Mouse (Mus musculus) neural tube, embryonic 14.5 days (tissue): ENCODE measurements around the gene Slc25a17. TPM values are rescaled to one million over a fixed set of nuclear protein-coding genes. Genes with fewer than 3 reads are reported as not detected.

ENCODE experiments used
- ATAC-seq: fragments of 200-750 bp; cut with Nextera tagmentation; 2 replicates; pipeline ENCODE4 v1.8.0; 2017; ENCODE audit warnings: low read depth, mild to moderate bottlenecking, moderate TSS enrichment, moderate library complexity
- H3K27ac ChIP-seq: fragments of 300-500 bp; sonication (generic); 2 replicates; pipeline ENCODE4 v1.5.1; 2014; ENCODE audit warnings: low read depth, mild to moderate bottlenecking, control low read depth, low read length, moderate library complexity, mixed read lengths
- H3K27me3 ChIP-seq: fragments of 300-500 bp; sonication (generic); 2 replicates; pipeline ENCODE4 v1.6.1; 2014; ENCODE audit warnings: low read length; ENCODE audit not compliant: control insufficient read depth, insufficient read depth
- H3K36me3 ChIP-seq: fragments of 300-500 bp; sonication (generic); 2 replicates; pipeline ENCODE4 v1.6.1; 2014; ENCODE audit warnings: low read length, mixed read lengths; ENCODE audit not compliant: control insufficient read depth, insufficient read depth
- H3K4me1 ChIP-seq: fragments of 300-500 bp; sonication (generic); 2 replicates; pipeline ENCODE4 v1.6.1; 2014; ENCODE audit warnings: low read length; ENCODE audit not compliant: control insufficient read depth, insufficient read depth
- H3K4me2 ChIP-seq: fragments of 300-500 bp; sonication (generic); 2 replicates; pipeline ENCODE4 v1.6.1; 2014; ENCODE audit warnings: mild to moderate bottlenecking, low read depth, low read length, control low read depth
- H3K4me3 ChIP-seq: fragments of 300-500 bp; sonication (generic); 2 replicates; pipeline ENCODE4 v1.5.1; 2014; ENCODE audit warnings: low read depth, low read length, control low read depth, mixed read lengths
- H3K9ac ChIP-seq: fragments of 300-500 bp; sonication (generic); replicated peaks from 2 replicates; pipeline ENCODE4 v1.6.1; 2014; ENCODE audit warnings: low read depth, mild to moderate bottlenecking, control low read depth, low read length, mixed read lengths
- H3K9me3 ChIP-seq: fragments of 300-500 bp; sonication (generic); 2 replicates; pipeline ENCODE4 v1.6.1; 2016; ENCODE audit warnings: low read length; ENCODE audit not compliant: control insufficient read depth
- WGBS: fragments of 180-500 bp; shearing (Covaris S2); extraction: QIAGEN DNeasy Blood & Tissue Kit; methylation state at CpG from one replicate; pipeline ENCODE4 v1.1.7; 2014; 5-methylcytosine and 5-hydroxymethylcytosine counted together
- polyA plus RNA-seq: library from polyadenylated mRNA; unstranded; fragments of >200 nt; fragmentation: Nextera tagmentation; extraction: Ambion mirVana; gene quantifications from 2 replicates; pipeline ENCODE4 v1.2.1, GENCODE M21; 2014

The Slc25a17 gene
- polyA plus RNA-seq, 1 experiment from 2014 or later = 157 TPM

DNA sequence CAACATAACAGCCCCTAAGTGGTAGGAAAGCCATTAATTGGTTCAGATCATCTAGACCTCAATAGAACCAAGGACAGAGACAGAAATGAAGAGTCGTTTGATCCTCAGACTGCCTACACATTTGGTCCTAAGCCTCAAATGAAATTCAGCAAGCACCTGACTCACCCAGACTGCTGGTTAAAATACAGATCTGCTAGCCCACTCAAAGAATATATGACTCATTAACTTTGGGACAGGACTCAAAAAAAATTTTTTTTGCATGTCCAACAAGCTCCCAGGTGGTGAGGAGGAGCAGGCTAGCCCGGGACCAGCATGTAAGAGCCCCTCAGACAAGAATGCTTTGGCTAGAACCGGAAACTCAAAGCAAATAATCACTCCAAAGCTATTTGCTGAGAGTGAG lies 40.5 kb downstream of the Slc25a17 start:
- no peaks in the 10 kb centered on the region for H3K4me1 ChIP-seq
- H3K4me2 ChIP-seq = no peak overlapping the region
- ATAC-seq = no peak
- H3K27ac ChIP-seq = no peak overlapping the region
- WGBS = 99% methylated on average over 3 of the region's 3 CpGs
- no peak overlapping the region for H3K9ac ChIP-seq
- peaks cover 25% of the 10 kb centered on the region for H3K36me3 ChIP-seq
- H3K4me3 ChIP-seq = no peak overlapping the region
- H3K27me3 ChIP-seq = no peaks in the 10 kb centered on the region
- H3K9me3 ChIP-seq = no peaks in the 10 kb centered on the region

DNA sequence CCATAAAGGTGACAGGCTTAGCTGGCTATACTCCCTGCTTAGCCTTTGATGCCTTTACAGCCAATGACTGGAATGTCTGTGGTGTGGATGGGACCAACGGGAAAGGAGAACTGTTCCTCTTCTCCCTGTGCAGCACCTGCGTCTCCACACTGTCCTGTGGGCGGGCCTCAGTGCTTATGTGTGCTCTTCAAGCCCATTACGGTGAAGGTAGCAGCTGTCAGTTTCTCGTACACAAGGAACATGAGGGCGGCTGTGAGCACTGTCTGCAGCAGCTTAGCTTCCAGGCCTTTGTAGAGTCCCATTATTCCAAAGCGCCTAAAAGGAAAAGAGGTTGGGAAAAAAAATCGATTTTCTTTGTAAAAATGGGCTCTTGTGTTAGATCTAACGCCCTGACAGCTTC lies 41.1 kb downstream of the Slc25a17 start:
- no peak for ATAC-seq
- Histone ChIP-seq H3K4me3 (no peak overlapping the region), H3K36me3 (peaks cover 25% of the 10 kb centered on the region), H3K9me3 (no peaks in the 10 kb centered on the region), H3K4me2 (no peak overlapping the region), H3K27me3 (no peaks in the 10 kb centered on the region), H3K4me1 (no peaks in the 10 kb centered on the region), H3K9ac (no peak overlapping the region), H3K27ac (no peak overlapping the region)
- WGBS = 97% methylated on average over 9 of the region's 9 CpGs

DNA sequence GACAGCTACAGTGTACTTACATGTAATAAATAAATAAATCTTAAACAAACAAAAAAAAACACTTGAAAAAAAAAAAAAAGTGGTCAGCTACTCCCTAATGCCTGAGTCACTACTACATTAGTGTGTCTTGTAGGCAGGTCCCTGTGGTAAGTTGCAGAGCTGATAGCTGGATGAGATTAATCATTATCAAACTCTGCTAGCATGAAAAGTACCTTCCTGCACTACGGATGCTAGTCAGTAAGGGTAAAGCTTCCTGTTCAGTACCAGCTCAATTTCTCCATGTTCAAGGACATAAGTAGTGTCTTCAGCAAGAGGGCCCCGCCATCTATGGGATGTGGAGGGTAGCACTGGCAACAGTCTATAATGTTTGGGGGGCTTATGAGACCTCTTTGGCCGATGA lies 46.7 kb downstream of the Slc25a17 start:
- H3K4me3 ChIP-seq = no peak overlapping the region
- WGBS = 95% methylated on average over 3 of the region's 3 CpGs
- H3K4me1 ChIP-seq = no peaks in the 10 kb centered on the region
- H3K27me3 ChIP-seq = no peaks in the 10 kb centered on the region
- H3K9ac ChIP-seq = no peak overlapping the region
- no peak for ATAC-seq
- H3K4me2 ChIP-seq = no peak overlapping the region
- peaks cover 4% of the 10 kb centered on the region; the same call in 1 of the 2 replicates for H3K36me3 ChIP-seq
- no peaks in the 10 kb centered on the region for H3K9me3 ChIP-seq
- no peak overlapping the region for H3K27ac ChIP-seq

DNA sequence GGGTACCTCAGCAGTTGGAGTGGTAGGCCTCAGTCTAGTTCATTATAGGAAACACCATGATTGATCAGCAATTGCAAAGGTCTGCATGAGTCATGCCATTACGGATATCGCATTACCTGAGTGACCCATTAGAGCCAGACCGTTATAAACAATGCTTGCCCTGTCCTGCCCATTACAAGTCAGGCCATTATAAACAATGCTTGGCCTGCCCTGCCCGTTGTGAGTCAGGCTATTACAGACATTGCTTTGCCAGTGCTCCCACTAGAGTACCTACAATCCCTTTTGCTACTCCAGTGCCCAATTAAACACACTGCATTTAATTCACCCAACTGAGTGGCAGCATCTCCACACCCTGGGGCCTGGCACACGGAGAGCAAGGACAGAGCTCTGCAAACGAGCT lies 49.6 kb downstream of the Slc25a17 start:
- Histone ChIP-seq H3K4me3 (no peak overlapping the region), H3K9ac (no peak overlapping the region), H3K9me3 (no peaks in the 10 kb centered on the region), H3K27me3 (no peaks in the 10 kb centered on the region), H3K36me3 (no peaks in the 10 kb centered on the region), H3K27ac (0 out of 2 replicates have a peak overlapping the region, but pooled peaks have one; percentile 22), H3K4me1 (no peaks in the 10 kb centered on the region), H3K4me2 (no peak overlapping the region)
- 69% methylated on average over 6 of the region's 6 CpGs for WGBS
- ATAC-seq = no peak

DNA sequence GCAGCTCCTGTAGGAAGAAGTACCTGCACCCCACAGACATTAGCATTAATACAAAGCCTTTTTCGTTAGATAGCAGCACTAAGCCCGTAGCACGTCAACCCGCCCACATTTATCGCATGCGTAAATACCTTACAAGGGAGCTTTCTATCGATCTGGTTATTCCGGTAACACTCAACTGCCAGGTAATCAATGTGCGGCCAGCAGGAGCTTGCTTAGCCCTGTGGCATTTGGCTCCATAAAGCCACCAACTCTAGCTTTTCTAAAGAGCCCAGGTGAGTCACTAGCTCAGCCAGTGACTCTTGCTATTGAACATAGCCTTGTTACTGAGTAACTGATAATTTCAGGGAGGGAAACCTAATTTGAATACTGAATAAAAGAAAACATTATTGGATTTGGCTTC lies 50.3 kb downstream of the Slc25a17 start:
- no peak overlapping the region for H3K9ac ChIP-seq
- no peak overlapping the region for H3K4me3 ChIP-seq
- no peaks in the 10 kb centered on the region for H3K27me3 ChIP-seq
- H3K27ac ChIP-seq = no peak overlapping the region
- ATAC-seq = no peak
- H3K9me3 ChIP-seq = no peaks in the 10 kb centered on the region
- no peak overlapping the region for H3K4me2 ChIP-seq
- WGBS = 88% methylated on average over 9 of the region's 9 CpGs
- no peaks in the 10 kb centered on the region for H3K36me3 ChIP-seq
- no peaks in the 10 kb centered on the region for H3K4me1 ChIP-seq

DNA sequence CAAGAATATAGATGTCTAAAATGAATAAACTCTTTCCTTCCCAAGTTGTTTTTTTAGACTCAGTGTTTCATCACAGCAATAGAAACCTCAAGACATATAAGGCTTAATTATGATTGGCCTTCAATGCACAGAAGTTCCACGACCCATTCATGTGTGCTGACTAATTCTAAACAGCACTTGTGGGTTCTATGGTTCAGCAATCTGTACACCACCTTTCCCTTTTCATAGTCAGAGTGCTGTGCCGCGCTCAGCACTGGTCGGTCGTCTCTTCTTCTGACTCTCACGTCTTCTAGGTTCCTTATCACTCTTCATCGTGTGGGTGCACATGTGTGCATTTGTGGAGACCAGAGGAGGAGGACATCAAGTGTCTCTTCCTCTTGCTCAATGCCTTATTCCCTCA lies 52.6 kb downstream of the Slc25a17 start:
- H3K4me3 ChIP-seq = no peak overlapping the region
- H3K36me3 ChIP-seq = no peaks in the 10 kb centered on the region
- ATAC-seq = no peak
- H3K4me1 ChIP-seq = no peaks in the 10 kb centered on the region
- no peaks in the 10 kb centered on the region for H3K27me3 ChIP-seq
- WGBS = 94% methylated on average over 7 of the region's 7 CpGs
- H3K27ac ChIP-seq = no peak overlapping the region
- H3K9ac ChIP-seq = no peak overlapping the region
- H3K4me2 ChIP-seq = no peak overlapping the region
- H3K9me3 ChIP-seq = no peaks in the 10 kb centered on the region

DNA sequence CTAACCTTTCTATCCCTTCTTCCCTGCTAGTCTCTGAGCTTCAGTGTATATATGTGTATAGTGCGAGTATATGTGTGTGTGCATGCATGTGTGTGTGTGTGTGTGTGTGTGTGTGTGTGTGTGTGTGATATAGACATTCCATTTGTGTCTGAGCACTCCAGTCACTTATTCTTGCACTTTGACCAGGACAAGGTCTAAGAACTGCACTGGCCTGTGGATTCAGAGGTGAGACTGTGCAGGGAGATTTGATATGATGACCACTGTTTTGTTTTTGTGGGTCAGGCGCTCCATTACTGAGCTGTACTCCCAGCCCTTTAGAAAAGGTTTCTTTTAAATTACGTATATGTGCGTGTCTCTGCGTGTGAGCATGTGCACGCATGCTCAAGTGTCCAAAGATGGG lies 54.1 kb downstream of the Slc25a17 start:
- Histone ChIP-seq H3K4me1 (no peaks in the 10 kb centered on the region), H3K9ac (no peak overlapping the region), H3K9me3 (no peaks in the 10 kb centered on the region), H3K4me3 (no peak overlapping the region), H3K27ac (no peak overlapping the region), H3K4me2 (no peak overlapping the region), H3K27me3 (no peaks in the 10 kb centered on the region), H3K36me3 (no peaks in the 10 kb centered on the region)
- WGBS = 97% methylated on average over 6 of the region's 6 CpGs
- ATAC-seq = no peak

DNA sequence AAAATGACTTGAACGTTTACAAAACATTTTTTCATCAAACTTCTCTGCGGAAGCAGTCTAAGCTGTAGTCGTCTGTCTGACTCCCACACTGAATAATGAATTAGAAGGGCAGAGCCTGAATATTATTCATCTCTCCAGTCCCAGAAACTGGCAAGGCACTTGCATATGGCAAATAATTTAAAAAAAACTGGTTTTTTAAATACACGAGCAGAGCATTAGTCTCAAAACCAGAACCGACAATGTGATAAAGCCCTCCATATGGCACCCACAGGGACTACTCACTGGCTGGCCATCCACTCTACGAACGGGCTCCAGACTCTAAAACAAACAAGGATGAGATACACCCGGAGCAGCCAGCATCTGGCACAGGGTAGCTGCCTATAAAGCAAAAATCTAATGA lies 55.6 kb downstream of the Slc25a17 start:
- H3K27me3 ChIP-seq = no peaks in the 10 kb centered on the region
- WGBS = 68% methylated on average over 8 of the region's 8 CpGs
- H3K4me3 ChIP-seq = no peak overlapping the region
- no peaks in the 10 kb centered on the region for H3K9me3 ChIP-seq
- no peak overlapping the region for H3K4me2 ChIP-seq
- H3K36me3 ChIP-seq = no peaks in the 10 kb centered on the region
- H3K27ac ChIP-seq = no peak overlapping the region
- H3K4me1 ChIP-seq = no peaks in the 10 kb centered on the region
- no peak for ATAC-seq
- no peak overlapping the region for H3K9ac ChIP-seq

DNA sequence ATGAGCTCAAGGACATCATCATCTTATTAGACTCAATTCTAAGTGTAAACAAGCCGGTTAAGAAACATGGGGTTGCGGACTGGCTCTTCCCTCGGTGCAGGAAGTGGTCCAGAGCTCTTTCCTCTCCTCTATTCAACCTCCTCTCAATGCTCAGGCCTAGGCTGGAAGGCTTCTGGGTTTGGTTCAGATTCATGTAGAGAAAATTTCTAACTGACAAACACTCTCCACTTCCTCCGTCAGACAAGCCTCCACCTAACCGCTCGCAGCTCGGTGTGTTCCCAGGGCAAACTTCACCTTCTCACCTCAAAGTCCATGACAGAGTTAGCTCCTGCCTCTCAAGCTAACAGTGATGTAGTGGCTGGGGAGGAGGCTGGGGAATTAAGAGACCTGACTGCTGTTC lies 56.6 kb downstream of the Slc25a17 start:
- H3K4me3 ChIP-seq = no peak overlapping the region
- H3K27ac ChIP-seq = no peak overlapping the region
- WGBS = 95% methylated on average over 7 of the region's 7 CpGs

More for the DNA sequence above, 56.6 kb downstream of the Slc25a17 start:
- Histone ChIP-seq H3K36me3 (no peaks in the 10 kb centered on the region), H3K4me2 (no peak overlapping the region), H3K4me1 (no peaks in the 10 kb centered on the region), H3K27me3 (no peaks in the 10 kb centered on the region), H3K9me3 (no peaks in the 10 kb centered on the region), H3K9ac (no peak overlapping the region)
- ATAC-seq = no peak
